Mouse (Mus musculus): ENCODE data around the gene Pdyn. TPM values are rescaled to one million over a fixed set of nuclear protein-coding genes. Genes with fewer than 3 reads are reported as not detected.

Pdyn gene
- total RNA-seq, 2 experiments from 2014 or later: not detected

GRCm38 (mm10) chr2:129658796-129659195, 40.8 kb downstream of the Pdyn start:
- no peak for ATAC-seq (replicated peaks; ENCODE audit: low FRiP score, low TSS enrichment, poor library complexity, severe bottlenecking)

GRCm38 (mm10) chr2:129655033-129655432, 44.6 kb downstream of the Pdyn start:
- ATAC-seq (replicated peaks; ENCODE audit: low FRiP score, low TSS enrichment, poor library complexity, severe bottlenecking): no peak

DNA sequence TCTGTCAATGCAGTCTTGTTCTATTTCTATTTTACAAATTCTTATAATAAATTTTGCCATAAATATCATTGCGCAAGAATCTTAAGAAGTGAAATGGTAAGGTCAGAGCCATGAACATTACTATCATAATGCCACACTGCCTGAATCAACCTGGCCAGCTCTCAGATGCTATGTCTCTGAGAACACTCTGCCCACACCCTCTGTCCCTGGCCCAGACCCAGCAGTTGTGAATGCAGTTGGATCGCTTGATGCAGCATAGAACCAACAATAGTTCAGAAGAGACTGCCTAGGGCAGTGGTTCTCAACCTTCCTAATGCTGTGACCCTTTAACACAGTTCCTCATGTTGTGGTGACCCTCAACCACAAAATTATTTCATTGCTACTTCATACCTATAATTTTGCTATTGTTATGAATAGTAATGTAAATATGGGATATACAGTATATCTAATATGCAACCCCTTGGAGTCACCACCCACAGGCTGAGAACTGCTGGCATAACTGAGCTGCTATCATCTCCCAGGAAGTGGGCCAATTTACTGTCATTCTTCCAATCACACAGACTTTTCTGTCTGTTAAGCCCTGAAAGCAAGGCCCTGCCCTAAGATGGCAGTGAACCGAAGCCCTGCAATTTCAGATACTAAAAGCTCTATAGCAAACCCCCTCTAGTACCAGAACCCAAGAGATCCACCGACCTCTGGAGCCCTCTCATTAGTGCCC, 45.3 kb downstream of the Pdyn start:
- ATAC-seq (replicated peaks; ENCODE audit: low FRiP score, low TSS enrichment, poor library complexity, severe bottlenecking): peak; percentile 81

DNA sequence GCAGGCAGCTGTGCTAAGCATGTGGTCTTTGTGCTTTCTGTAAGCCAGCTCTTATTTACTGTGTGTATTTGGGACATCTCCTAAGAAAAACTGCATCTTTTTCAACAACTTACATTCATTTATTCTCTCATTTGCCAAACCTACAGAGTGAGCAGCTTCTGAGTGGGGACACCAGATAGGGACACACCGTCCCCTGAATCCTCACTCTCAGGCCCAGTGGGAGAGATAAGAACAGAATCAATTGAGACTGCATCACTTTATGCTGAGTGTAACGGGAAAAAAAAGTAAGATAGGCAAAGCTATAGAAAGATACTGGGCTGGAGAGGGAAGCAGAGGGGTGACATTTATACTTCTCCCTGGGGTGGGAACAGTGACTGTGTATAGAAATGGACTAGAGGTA, 46.0 kb downstream of the Pdyn start:
- ATAC-seq (replicated peaks; ENCODE audit: low FRiP score, low TSS enrichment, poor library complexity, severe bottlenecking): peak; percentile 75

DNA sequence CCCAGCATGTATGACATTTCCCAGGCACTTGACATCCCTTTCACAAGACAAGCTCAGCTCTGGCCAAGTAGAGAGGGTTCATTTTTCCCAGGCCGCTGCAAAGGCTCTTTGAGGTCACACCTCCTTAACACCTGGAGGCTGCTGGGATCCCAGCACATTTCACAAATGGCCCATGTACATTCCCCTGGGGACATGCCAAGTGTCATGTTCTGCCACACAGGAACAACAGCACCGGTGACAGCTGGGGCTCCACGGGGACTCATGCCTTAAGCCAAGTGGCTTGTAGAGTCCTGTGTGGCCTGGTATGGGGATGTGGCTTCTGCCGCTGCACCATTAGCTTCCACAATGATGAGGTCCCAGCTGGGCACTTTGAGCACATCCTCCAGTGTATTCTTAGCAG, 47.0 kb downstream of the Pdyn start:
- no peak for ATAC-seq (replicated peaks; ENCODE audit: low FRiP score, low TSS enrichment, poor library complexity, severe bottlenecking)

Other genes with a start within 250 kb of the Pdyn start
- not detected in 2 replicates for gene F830045P16Rik, start 163.2 kb downstream of the Pdyn start, total RNA-seq (2014; fragmentation: Nextera tagmentation)
- 0.52 and 0.65 TPM in 2 replicates for gene F830045P16Rik, start 163.2 kb downstream of the Pdyn start, total RNA-seq (2017)
- 5.1 and 8.0 TPM in 2 replicates for gene Sirpa, start 107.0 kb downstream of the Pdyn start, total RNA-seq (2014; fragmentation: Nextera tagmentation)
- 0.52 and 2.7 TPM in 2 replicates for gene Sirpa, start 107.0 kb downstream of the Pdyn start, total RNA-seq (2017)
- 16.4 and 19.3 TPM in 2 replicates for gene Stk35, start 100.7 kb upstream of the Pdyn start, total RNA-seq (2014; fragmentation: Nextera tagmentation)
- 7.5 and 8.7 TPM in 2 replicates for gene Stk35, start 100.7 kb upstream of the Pdyn start, total RNA-seq (2017)

All from megakaryocyte-erythroid progenitor cell, adult 5-6 weeks (primary cell).